Mouse (Mus musculus) heart, embryonic 12.5 days (tissue): ENCODE results near the gene Ano6. TPM values are rescaled to one million over a fixed set of nuclear protein-coding genes. Genes with fewer than 3 reads are reported as not detected.

ENCODE experiments used
- ATAC-seq: fragments of 200-750 bp; cut with Nextera tagmentation; 2 replicates; pipeline ENCODE4 v1.8.0; 2017; ENCODE audit warnings: moderate TSS enrichment, moderate library complexity; ENCODE audit not compliant: insufficient number of reproducible peaks, low FRiP score
- H3K27ac ChIP-seq: fragments of 300-500 bp; sonication (generic); 2 replicates; pipeline ENCODE4 v1.5.1; 2016; ENCODE audit warnings: mild to moderate bottlenecking, moderate library complexity; ENCODE audit not compliant: poor library complexity, severe bottlenecking
- H3K27me3 ChIP-seq: fragments of 300-500 bp; sonication (generic); replicated peaks from 2 replicates; pipeline ENCODE4 v1.6.1; 2016; ENCODE audit warnings: mild to moderate bottlenecking, moderate library complexity
- H3K36me3 ChIP-seq: fragments of 300-500 bp; sonication (generic); 2 replicates; pipeline ENCODE4 v1.6.1; 2016; ENCODE audit warnings: mild to moderate bottlenecking, moderate library complexity
- H3K4me1 ChIP-seq: fragments of 300-500 bp; sonication (generic); replicated peaks from 2 replicates; pipeline ENCODE4 v1.6.1; 2016; ENCODE audit warnings: mild to moderate bottlenecking
- H3K4me2 ChIP-seq: fragments of 300-500 bp; sonication (generic); 2 replicates; pipeline ENCODE4 v1.6.1; 2016; ENCODE audit warnings: mild to moderate bottlenecking, moderate library complexity
- H3K4me3 ChIP-seq: fragments of 300-500 bp; sonication (generic); 2 replicates; pipeline ENCODE4 v1.5.1; 2016; ENCODE audit warnings: mild to moderate bottlenecking
- H3K9ac ChIP-seq: fragments of 300-500 bp; sonication (generic); 2 replicates; pipeline ENCODE4 v1.6.1; 2016; ENCODE audit warnings: mild to moderate bottlenecking, moderate library complexity
- H3K9me3 ChIP-seq: fragments of 300-500 bp; sonication (generic); replicated peaks from 2 replicates; pipeline ENCODE4 v1.6.1; 2016; ENCODE audit warnings: mild to moderate bottlenecking, moderate library complexity
- WGBS: fragments of 180-500 bp; shearing (Covaris S2); methylation state at CpG from one replicate; pipeline ENCODE4 v1.1.7; 2016; 5-methylcytosine and 5-hydroxymethylcytosine counted together
- polyA plus RNA-seq: library from polyadenylated mRNA; unstranded; fragments of >200 nt; fragmentation: Nextera tagmentation; extraction: Ambion mirVana; gene quantifications from 2 replicates; pipeline ENCODE4 v1.2.1, GENCODE M21; 2016

Gene Ano6
- polyA plus RNA-seq, 1 experiment from 2014 or later: 45.7 TPM

- Histone ChIP-seq H3K4me3 (no peak overlapping the region), H3K27me3 (no peaks in the 10 kb centered on the region), H3K27ac (no peak overlapping the region), H3K36me3 (no peaks in the 10 kb centered on the region), H3K9ac (no peak overlapping the region), H3K4me2 (no peak overlapping the region), H3K4me1 (peaks cover 42% of the 10 kb centered on the region), H3K9me3 (no peaks in the 10 kb centered on the region)
- 86% methylated on average over 5 of the region's 5 CpGs for WGBS
- ATAC-seq: no peak
Observed at GRCm38 (mm10) chr15:95846102-95846501, 55.5 kb downstream of the Ano6 start.

DNA sequence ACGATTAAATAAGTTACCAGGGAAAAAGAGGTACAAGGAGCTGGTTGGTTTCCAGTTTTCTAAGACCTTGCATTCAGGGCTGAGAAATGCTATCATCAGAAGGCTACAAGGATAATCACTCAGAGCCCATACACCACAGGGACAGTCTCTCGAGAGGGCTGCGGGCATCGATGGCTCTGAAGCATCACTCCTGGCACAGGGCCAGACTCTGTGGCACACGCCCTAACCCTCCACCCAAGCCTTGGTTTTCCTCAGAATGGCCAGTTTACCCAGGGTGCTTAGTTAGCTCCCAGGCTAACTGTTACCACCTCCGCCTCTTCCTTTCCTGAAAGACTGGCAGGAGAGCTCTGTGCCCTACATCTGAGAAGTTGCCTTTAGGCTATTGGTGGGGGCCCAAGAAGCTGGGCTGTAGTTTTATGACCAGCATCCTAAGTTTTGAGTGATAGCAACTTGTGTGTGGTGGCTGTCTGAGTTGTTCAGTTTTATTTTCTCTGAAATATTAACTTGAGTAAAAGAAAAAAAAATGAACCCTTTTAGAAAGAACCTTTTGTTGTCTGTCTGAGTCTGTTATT is 57.9 kb downstream of the Ano6 start:
- no peak overlapping the region for H3K27ac ChIP-seq
- 67% methylated on average over 6 of the region's 6 CpGs for WGBS
- no peak overlapping the region for H3K9ac ChIP-seq
- H3K4me2 ChIP-seq: no peak overlapping the region
- H3K27me3 ChIP-seq: no peaks in the 10 kb centered on the region
- H3K4me1 ChIP-seq: peaks cover 32% of the 10 kb centered on the region
- 0 out of 2 replicates have a peak, but pooled peaks have one; percentile 20 for ATAC-seq
- no peak overlapping the region for H3K4me3 ChIP-seq
- no peaks in the 10 kb centered on the region for H3K9me3 ChIP-seq
- no peaks in the 10 kb centered on the region for H3K36me3 ChIP-seq

DNA sequence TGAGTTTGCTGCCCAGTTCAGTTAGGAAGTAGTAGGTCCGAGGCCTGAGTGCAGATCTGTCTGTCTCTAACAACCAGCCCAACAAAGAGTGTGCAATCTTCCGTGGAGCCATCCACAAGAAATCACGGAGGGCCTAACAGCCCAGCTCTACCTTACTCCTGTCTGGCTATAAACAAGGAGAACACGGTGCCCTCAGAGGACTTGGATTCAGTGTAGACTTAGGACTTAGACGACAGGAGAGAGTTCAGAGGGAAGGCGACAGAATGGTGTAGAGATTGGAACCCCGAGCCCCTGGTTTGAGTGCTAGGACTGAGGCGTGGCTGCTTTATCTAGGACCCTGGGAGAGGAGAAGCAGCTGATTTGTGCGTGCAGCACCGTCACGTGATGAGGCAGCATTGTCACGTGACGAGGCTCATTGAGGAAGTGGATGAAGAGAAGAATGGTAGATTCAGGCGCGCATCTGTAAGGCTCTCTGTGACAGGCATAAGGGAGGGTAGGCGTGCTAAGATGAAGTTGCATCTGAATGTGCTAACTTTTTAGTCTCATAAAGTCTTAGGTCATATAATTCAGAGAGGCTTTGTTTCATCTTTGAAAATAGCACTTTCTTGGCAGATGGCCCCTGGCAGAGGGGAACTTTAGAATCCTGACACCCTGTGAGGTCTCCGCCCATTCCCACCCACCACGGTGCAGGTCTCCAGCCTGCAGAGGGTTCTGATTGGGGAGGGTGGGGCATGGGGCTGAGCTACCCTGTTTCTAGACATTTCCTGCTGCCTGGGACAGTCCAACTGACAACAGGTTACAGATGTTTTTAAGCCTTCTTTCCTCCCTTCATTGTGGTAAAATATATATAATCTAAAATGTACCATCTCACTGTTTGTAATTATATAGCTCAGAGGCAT is 59.1 kb downstream of the Ano6 start:
- H3K27ac ChIP-seq: no peak overlapping the region
- peak; percentile 63 for ATAC-seq

DNA sequence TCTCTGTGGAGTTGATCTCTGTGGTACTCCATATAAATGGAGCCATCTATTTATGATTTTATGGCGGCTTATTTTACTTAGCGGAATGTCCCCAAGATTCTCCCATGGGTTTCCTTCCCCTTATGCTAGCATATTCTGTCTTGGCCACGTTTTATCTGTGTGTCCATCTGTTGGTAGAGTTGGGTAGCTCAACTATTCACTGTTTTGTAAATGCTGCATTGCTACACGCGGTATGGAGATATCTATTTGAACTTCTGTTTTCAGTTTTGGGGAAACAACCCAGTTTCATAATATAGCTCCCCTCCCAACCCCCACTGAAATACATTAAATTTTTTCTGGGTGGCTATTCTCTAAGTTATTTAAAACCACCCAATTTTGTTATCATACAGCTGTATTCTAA is 59.9 kb downstream of the Ano6 start:
- Histone ChIP-seq H3K9ac (no peak overlapping the region), H3K9me3 (peaks cover 5% of the 10 kb centered on the region), H3K4me3 (no peak overlapping the region), H3K36me3 (no peaks in the 10 kb centered on the region), H3K4me1 (peaks cover 17% of the 10 kb centered on the region), H3K27ac (no peak overlapping the region), H3K27me3 (no peaks in the 10 kb centered on the region), H3K4me2 (no peak overlapping the region)
- no peak for ATAC-seq
- WGBS: 85% methylated on average over 5 of the region's 5 CpGs

More for the DNA sequence above, 59.1 kb downstream of the Ano6 start:
- peaks cover 21% of the 10 kb centered on the region for H3K4me1 ChIP-seq
- no peaks in the 10 kb centered on the region for H3K9me3 ChIP-seq
- WGBS: 67% methylated on average over 18 of the region's 18 CpGs
- H3K9ac ChIP-seq: no peak overlapping the region
- H3K27me3 ChIP-seq: no peaks in the 10 kb centered on the region
- no peak overlapping the region for H3K4me3 ChIP-seq
- H3K4me2 ChIP-seq: no peak overlapping the region
- H3K36me3 ChIP-seq: no peaks in the 10 kb centered on the region

GRCm38 (mm10) chr15:95855051-95855844 is 64.6 kb downstream of the Ano6 start:
- Histone ChIP-seq H3K27ac (no peak overlapping the region), H3K36me3 (no peaks in the 10 kb centered on the region), H3K4me3 (no peak overlapping the region), H3K4me1 (peaks cover 19% of the 10 kb centered on the region), H3K9ac (no peak overlapping the region), H3K27me3 (no peaks in the 10 kb centered on the region), H3K9me3 (peaks cover 5% of the 10 kb centered on the region), H3K4me2 (no peak overlapping the region)
- 92% methylated on average over 13 of the region's 13 CpGs for WGBS
- ATAC-seq: no peak

DNA sequence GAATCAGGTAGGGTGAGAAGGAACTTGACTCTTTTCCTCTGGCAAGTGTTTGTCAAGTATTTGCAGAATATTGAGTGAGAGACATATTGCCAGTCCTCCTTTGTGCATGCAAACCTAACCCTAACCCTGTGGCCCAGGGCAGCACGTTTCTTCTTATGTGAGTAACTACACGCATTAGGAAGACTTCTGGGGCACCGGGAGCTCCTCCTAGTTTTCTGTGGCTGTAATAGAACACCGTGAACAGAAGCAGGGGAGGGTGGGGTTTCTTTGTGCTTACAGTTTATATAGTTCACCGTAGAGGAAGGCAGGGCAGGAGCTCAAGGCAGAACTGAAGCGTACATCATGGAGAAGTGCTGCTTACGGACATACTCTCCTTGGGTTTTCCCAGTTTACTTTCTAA is 65.3 kb downstream of the Ano6 start:
- Histone ChIP-seq H3K36me3 (no peaks in the 10 kb centered on the region), H3K4me2 (no peak overlapping the region), H3K4me1 (peaks cover 19% of the 10 kb centered on the region), H3K27ac (no peak overlapping the region), H3K27me3 (no peaks in the 10 kb centered on the region), H3K9me3 (peaks cover 5% of the 10 kb centered on the region), H3K9ac (no peak overlapping the region), H3K4me3 (no peak overlapping the region)
- WGBS: 72% methylated on average over 7 of the region's 7 CpGs
- ATAC-seq: no peak

DNA sequence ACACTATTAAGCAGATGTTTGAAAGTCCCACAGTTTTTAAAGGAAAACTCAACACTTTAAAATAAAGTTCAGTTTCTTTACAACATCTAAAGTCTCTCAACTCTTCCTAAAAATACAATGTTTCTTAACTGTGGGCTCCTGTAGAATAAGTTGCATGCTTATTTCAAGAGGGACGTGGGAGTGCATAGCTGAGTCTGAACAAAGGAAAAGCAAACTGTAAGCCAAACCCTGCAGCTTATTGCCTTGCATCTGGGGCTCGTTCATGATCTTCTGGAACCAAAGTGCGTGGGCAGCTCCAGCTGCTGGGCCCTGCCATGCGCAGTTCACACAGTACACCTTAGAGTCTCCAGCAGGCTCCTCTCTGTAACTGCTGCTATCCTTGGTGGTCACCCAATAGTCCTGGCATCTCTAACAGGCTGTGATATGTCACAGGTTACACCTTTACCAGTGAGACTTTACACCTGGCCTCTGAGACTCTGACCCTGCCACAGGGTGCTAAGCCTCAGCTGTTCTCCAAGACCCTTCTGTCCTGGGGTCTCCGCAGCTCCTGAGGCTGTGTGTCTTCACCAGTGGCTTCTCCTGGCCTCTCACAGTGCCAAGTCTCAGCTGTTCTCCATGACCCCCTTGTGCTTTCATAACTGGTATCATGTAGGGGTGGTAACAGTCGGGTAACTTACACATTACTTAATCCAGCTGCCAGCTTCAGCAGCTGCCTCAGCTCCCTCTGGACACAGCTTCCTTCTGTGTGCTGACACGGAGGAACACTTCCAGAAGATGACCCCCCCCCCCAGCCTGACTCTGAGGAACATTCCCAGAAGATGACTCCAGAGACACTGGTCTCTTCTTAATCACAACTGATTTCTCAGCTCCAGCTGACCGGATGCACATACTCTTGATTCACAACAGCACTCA is 66.3 kb downstream of the Ano6 start:
- H3K9me3 ChIP-seq: peaks cover 5% of the 10 kb centered on the region
- ATAC-seq: peak; percentile 61; the same call in 1 of the 2 replicates
- peak overlapping the region; percentile 64; the same call in 1 of the 2 replicates for H3K27ac ChIP-seq
- H3K4me1 ChIP-seq: peaks cover 19% of the 10 kb centered on the region
- H3K4me3 ChIP-seq: no peak overlapping the region
- H3K27me3 ChIP-seq: no peaks in the 10 kb centered on the region
- no peak overlapping the region for H3K9ac ChIP-seq
- H3K4me2 ChIP-seq: no peak overlapping the region
- no peaks in the 10 kb centered on the region for H3K36me3 ChIP-seq
- WGBS: 68% methylated on average over 8 of the region's 8 CpGs

- Histone ChIP-seq H3K27me3 (no peaks in the 10 kb centered on the region), H3K36me3 (no peaks in the 10 kb centered on the region), H3K27ac (no peak overlapping the region), H3K4me3 (no peak overlapping the region), H3K9me3 (peaks cover 5% of the 10 kb centered on the region), H3K4me2 (no peak overlapping the region), H3K4me1 (peaks cover 24% of the 10 kb centered on the region), H3K9ac (no peak overlapping the region)
- no peak for ATAC-seq
- WGBS: 80% methylated on average over 9 of the region's 9 CpGs
Observed at GRCm38 (mm10) chr15:95858876-95859655, 68.4 kb downstream of the Ano6 start.

- Histone ChIP-seq H3K9ac (no peak overlapping the region), H3K9me3 (peaks cover 5% of the 10 kb centered on the region; the same call in 1 of the 2 replicates), H3K27me3 (no peaks in the 10 kb centered on the region), H3K4me3 (no peak overlapping the region), H3K27ac (no peak overlapping the region), H3K4me1 (peaks cover 5% of the 10 kb centered on the region; the same call in 1 of the 2 replicates), H3K36me3 (peaks cover 15% of the 10 kb centered on the region), H3K4me2 (no peak overlapping the region)
- no peak for ATAC-seq
- WGBS: 85% methylated on average over 17 of the region's 17 CpGs
Observed at GRCm38 (mm10) chr15:95863865-95864660, 73.4 kb downstream of the Ano6 start.
